Mouse (Mus musculus) layer of hippocampus, adult 18-20 months (tissue): ENCODE data around the gene Itln1. TPM values are rescaled to one million over a fixed set of nuclear protein-coding genes. Genes with fewer than 3 reads are reported as not detected.

Experiments used
- DNase-seq, 2 experiments: peaks; one replicate each; pipeline ENCODE4 v3.0.0; 2022; ENCODE audit warnings: low spot score in 2 of 2
- total RNA-seq, 2 experiments: library from RNA; stranded (reverse); gene quantifications; 2 replicates each; pipeline ENCODE4 v1.2.3; 2021

Itln1 gene
- total RNA-seq, 2 experiments from 2014 or later, result not detected

DNA sequence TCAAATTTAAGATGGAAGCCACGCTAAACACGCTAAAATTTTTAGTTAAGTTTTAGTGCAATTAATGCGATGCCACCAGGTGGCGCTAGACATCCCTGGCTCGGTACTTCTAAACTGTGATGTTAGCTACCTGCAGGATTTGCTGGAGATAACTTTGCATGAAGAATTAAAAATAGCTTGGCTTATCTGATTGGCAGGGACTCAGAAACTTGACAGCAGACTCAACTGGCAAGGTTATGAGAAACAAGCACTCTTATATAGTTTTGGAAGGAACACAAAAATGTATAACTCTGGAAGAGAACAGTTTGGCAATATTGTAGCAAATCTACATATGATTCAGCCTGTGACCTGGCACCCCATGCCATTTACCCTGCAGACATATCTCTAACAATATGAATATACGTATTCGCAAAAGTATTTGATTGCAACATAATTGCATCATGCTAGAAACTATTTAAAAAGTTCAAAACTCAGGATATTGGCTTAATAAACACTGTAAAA lies 64.7 kb downstream of the Itln1 start:
- DNase-seq, result peak in 1 of 2 experiments; percentile 65

DNA sequence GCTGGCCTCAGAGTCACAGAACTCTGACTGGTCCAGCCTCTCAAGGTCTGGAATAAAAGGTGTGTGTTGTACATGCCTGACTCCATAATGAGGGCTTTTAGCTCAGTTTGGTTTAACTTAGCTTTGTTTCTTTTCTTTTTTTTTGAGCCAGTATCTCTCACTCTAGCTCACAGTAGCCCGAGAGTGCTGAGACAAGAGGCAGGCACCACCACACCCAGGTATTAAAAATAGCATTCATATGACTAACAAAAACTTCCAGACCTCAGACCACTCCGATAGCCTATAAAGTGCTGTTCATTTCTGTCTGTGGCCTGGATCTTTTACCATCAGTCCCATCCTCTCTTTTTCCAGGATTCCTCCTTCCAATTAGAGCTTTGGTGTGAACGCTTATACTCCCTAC lies 65.4 kb downstream of the Itln1 start:
- DNase-seq, result no peak

Other genes starting within 250 kb of the Itln1 start
- 10 to 100 TPM; 60.9 to 61.3 TPM for gene Usp21, start 247.3 kb downstream of the Itln1 start, total RNA-seq
- 100 to 1,000 TPM in 1 of 2 experiments, 10 to 100 TPM in 1; 99.7 to 108 TPM for gene Ufc1, start 240.3 kb downstream of the Itln1 start, total RNA-seq
- gene Dedd, start 206.1 kb downstream of the Itln1 start, total RNA-seq, result 10 to 100 TPM; 40.1 to 40.5 TPM
- 10 to 100 TPM; 40.9 to 41.5 TPM for gene Nit1, start 189.6 kb downstream of the Itln1 start, total RNA-seq
- 100 to 1,000 TPM; 177 to 190 TPM for gene Pfdn2, start 189.6 kb downstream of the Itln1 start, total RNA-seq
- 1 to 10 TPM; 6.0 to 6.1 TPM for gene Klhdc9, start 174.5 kb downstream of the Itln1 start, total RNA-seq
- 1 to 10 TPM; 6.3 to 6.7 TPM for gene Nectin4, start 165.2 kb downstream of the Itln1 start, total RNA-seq
- 1 to 10 TPM; 1.9 TPM for gene Arhgap30, start 146.3 kb downstream of the Itln1 start, total RNA-seq
- 100 to 1,000 TPM; 133 to 142 TPM for gene Usf1, start 124.0 kb downstream of the Itln1 start, total RNA-seq
- gene Tstd1, start 116.4 kb downstream of the Itln1 start, total RNA-seq, result 1 to 10 TPM; 3.9 to 7.1 TPM
- gene F11r, start 97.8 kb downstream of the Itln1 start, total RNA-seq, result 1 to 10 TPM; 4.4 to 5.6 TPM
- gene Alyref2, start 31.8 kb downstream of the Itln1 start, total RNA-seq, result 1 to 10 TPM; 6.9 to 7.3 TPM
- gene Cd244a, start 23.9 kb upstream of the Itln1 start, total RNA-seq, result not detected
- under 1 TPM; 0.15 to 0.20 TPM for gene Ly9, start 72.1 kb upstream of the Itln1 start, total RNA-seq
- not detected for gene Slamf7, start 117.7 kb upstream of the Itln1 start, total RNA-seq
- under 1 TPM; 0.38 to 0.62 TPM for gene Cd48, start 146.7 kb upstream of the Itln1 start, total RNA-seq
- gene Slamf1, start 231.8 kb upstream of the Itln1 start, total RNA-seq, result under 1 TPM in 1 of 2 experiments, not detected in 1; 0.10 TPM